Mouse (Mus musculus) brain, embryonic 14.5 days (tissue): ENCODE data around the gene Aox1. TPM values are rescaled to one million over a fixed set of nuclear protein-coding genes. Genes with fewer than 3 reads are reported as not detected.

Experiments
- DNase-seq: peaks from one replicate; pipeline ENCODE4 v3.0.0-alpha.2; 2011; ENCODE audit warnings: low read depth
- CTCF ChIP-seq: fragments of 200-500 bp; IDR thresholded peaks from 2 replicates; pipeline ENCODE4 v1.5.1; 2012; ENCODE audit warnings: inconsistent platforms, mild to moderate bottlenecking, moderate library complexity, borderline replicate concordance; ENCODE audit not compliant: insufficient read depth, insufficient read length; ENCODE audit errors: extremely low read depth
- POLR2A ChIP-seq: fragments of 200-500 bp; IDR thresholded peaks from 2 replicates; pipeline ENCODE4 v1.6.1; 2012; ENCODE audit warnings: mild to moderate bottlenecking, inconsistent platforms, borderline replicate concordance; ENCODE audit not compliant: poor library complexity, insufficient read depth, insufficient read length, severe bottlenecking; ENCODE audit errors: extremely low read depth
- polyA plus RNA-seq: library from polyadenylated mRNA; depleted of rRNA; stranded (reverse); fragments of >200 nt; gene quantifications from 2 replicates; pipeline ENCODE4 v1.2.3, GENCODE M21; 2012

Aox1 gene
- polyA plus RNA-seq, 1 experiment: 0.44 TPM

DNA sequence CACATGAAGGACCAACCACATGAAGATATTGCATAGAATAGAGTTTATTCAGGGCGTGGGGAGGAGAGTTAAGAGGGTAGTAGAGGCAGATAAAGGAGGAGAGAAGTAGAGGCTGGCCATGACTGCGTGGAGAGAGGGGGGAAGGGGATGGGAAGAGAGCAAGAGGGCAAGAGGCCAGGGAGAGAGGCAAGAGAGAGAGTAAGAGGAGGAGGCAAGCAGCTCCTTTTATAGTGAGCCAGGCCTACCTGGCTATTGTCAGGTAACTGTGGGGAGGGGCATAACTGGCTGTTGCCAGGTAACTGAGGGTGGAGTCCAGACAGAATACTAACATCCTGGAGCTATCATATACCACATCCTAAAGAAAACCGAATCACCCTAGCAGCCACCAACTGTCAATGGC lies 15.3 kb downstream of the Aox1 start:
- TF ChIP-seq CTCF (no peak), POLR2A (no peak)
- no peak for DNase-seq

DNA sequence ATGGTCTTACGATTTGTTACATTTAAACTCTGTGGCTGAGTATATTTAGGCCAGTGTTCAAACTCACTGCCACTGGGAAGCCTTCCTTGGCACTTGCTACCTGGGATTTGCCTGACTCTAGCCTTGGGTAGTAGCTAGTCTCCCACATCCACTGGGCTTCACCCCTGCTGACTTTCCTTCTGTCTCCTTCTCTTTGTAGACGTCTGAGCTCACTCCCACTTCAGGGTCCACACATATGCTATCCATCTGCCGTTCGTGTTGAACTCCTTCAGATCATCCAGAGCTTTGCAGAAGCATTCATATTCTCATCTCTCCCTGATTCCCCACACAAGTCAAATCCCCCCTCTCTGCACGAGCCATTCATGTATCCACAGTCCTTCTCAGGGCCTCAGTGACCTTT lies 15.8 kb downstream of the Aox1 start:
- no peak for TF ChIP-seq CTCF
- no peak for TF ChIP-seq POLR2A
- peak; percentile 47 for DNase-seq

DNA sequence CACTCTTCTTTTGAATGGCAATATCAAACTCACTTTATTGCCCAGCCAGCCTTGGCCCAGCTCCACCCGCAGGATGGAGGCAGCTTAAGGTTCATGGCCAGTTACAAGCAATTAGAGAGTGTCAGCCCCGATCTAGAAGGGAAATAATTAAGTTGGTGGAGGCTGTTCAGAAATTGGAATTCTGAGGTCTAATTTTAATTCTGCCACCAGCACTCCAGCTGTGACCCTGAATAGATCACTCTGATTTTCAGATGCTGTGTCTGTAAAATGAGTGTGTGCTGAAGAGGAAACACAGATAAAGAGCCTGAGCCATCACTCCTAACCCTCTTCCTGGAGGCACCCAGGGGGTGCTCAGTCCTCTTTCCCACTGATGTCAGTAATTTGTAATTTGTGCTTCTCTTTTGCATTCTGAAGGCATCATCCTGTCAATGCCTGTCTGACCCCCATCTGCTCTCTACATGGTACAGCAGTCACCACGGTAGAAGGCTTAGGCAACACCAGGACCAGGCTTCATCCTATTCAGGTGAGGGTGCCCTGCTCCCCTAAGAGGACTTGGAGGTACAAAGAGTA lies 17.1 kb downstream of the Aox1 start:
- peak; percentile 83 for DNase-seq
- TF ChIP-seq CTCF: no peak
- TF ChIP-seq POLR2A: no peak

DNA sequence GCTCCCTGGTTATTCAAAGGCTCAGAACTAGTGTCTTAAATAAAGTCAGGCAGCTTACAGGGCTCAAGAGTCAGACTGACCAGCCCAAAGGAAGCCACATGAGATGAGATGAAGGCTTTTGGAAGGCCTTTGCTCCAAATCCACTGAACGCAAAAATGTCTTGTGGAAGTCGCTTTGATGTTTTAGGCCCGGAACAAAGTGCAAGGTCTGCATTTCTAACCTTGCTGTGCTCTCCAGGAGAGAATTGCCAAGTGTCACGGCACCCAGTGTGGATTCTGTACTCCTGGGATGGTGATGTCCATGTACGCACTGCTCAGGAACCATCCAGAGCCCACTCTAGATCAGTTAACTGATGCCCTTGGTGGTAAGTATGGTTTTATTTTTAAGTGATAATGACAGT lies 19.4 kb downstream of the Aox1 start:
- no peak for DNase-seq
- TF ChIP-seq POLR2A (no peak), CTCF (no peak)

DNA sequence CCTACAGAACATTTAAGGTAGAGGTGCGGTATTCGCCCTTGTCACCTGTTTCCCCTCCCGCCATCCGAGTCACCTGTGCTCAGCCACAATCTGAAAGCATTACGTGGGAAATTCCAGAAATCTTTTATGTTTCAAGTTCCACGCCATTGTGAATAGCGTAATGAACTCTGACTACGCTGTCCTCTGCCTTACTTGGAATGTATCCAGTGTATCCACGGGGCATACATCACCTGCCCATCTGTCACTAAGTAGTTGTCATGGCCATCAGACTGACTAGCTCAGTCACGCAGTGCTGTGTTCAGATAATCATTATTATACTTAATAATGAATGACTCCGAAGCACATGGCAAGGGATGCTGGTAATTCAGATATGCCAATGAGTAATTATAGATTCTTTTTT lies 25.9 kb downstream of the Aox1 start:
- TF ChIP-seq POLR2A (no peak), CTCF (no peak)
- peak; percentile 18 for DNase-seq

DNA sequence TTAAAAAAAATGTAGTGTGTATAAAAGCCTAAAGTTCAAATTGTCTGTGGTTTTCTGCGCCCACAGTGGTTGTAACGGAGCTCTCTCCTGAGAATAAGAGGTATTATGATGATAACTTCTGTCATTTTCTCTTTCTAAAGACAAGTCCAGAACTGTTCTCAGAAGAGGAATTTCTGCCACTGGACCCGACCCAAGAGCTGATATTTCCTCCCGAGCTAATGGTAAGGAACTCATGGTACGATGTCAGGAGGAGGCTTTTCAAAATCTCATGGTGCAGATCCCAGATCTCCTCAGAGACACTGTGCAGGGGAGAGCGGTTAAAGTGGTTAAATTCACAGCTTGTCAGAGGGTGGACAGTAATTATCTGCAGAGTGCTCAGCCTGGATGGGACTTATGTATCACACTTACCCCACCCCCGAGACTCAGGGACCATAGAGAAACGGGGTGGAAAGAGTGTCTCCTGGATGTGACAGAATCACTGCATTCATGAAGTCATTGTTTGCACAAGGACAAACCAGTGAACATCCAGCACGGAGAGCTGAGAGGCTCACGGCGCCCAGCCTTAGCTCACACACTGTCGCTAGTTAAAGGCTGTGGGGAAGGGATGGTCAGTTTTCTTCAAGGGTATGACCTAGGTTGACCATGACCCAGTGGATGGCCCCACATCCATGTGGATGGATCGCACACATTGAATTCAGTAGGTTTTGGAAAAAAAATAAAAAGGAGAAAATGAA lies 26.5 kb downstream of the Aox1 start:
- peak; percentile 8 for DNase-seq
- TF ChIP-seq CTCF (no peak), POLR2A (no peak)

DNA sequence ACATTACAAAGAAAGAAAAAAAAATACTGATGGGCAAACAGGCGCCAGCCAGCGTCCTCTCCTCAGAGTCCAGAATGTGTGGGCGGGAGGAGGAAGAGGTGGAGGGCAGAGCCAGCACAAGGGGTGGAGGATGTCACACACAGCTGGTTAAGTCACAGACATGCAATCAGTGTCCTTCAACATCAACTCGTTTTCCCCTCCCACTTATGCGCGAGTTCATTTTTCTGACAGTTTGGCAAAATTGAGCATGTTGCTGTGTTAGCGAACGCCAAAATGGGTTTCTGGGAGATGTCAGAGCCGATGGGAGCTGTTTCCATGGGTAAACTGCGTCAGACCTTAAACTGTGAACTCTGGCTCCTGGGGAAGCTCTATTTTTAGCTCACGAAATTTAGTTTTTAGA lies 27.2 kb downstream of the Aox1 start:
- TF ChIP-seq POLR2A (no peak), CTCF (no peak)
- DNase-seq: peak; percentile 47

DNA sequence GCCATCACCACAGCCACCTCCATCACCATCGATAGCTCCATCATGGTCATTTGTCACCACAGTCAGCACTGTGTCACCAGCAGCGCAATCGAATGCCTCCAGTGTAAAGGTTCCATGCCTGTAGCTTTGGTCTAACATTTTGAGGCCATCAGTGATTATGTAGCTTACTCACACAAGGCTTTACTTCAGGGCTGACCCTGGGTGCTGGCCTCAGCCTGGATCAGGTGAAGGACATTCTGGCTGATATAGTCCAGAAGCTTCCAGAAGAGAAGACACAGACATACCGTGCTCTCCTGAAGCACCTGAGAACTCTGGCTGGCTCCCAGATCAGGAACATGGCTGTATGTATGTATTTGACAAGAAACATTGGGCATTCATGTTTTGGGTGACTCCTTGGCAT lies 29.1 kb downstream of the Aox1 start:
- DNase-seq: no peak
- TF ChIP-seq POLR2A (no peak), CTCF (no peak)

DNA sequence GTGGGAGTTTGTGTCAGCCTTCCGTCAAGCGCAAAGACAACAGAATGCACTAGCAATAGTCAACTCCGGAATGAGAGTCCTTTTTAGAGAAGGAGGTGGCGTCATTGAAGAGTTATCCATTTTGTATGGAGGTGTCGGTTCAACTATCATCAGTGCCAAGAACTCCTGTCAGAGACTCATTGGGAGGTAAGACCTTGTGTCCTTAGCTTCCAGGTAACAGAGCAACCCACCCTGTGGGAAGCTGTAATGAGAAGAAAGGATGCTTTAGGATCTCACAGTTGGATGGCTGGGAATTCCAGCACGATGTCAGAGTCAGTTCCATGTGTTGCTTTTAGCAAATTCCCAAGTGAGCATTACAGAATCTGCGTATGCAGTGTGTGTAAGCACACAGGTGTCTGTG lies 32.4 kb downstream of the Aox1 start:
- no peak for TF ChIP-seq POLR2A
- TF ChIP-seq CTCF: no peak
- no peak for DNase-seq

DNA sequence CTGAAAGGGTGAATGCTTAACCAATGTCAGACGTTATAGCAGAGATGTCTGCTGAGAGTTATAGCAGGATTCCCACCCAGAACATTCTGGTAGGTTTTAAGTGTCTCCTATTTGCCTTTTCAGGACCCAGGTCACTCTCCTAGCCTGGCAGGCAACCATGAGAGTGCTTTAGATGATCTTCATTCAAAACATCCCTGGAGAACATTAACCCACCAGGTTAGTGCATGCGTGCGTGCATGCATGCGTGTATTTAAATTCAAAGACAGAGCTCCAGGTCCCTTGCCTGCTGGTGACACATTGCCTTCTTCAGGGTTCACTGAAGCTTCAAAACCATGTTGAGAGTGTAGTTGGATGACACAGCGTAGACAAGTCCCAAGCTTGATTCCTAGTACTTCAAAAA lies 35.4 kb downstream of the Aox1 start:
- no peak for DNase-seq
- TF ChIP-seq CTCF (no peak), POLR2A (no peak)

DNA sequence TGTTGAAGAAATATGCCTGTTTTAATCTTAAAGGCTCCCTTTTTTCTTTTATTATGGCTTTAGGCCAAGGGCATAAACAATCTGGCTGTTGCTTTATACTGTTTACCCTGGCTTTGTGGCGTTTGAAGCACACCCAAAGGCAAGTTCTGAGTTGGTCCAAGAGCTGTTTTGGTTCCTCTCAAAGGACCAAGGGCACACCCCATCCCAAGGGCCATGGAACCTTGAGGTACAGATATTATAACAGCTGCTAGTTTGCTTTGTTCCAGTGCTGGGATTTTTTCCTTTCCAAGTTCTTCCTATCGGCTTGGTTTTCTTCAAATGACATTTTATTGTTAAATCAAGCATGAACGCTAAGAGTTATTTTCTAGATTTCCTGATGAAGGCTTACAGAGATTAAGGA lies 35.9 kb downstream of the Aox1 start:
- TF ChIP-seq POLR2A (no peak), CTCF (no peak)
- no peak for DNase-seq

DNA sequence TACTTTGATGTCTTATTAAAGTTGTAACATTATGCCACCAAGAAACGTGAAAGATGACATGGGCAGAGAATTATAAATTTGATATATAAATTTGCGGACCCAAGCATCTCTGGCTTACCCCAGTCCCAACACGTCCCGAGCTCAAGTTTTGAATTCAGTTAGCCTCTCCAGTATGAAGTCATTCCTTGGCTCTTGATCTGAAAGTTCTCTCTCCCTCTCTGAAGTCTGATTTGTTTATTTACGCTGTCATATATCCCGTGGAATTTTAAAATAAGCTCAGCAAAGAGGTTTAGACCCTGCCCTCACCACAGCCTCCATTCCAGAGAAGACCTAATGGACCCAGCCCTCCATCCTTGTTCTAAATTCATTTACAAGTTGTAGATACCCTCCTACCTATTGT lies 39.5 kb downstream of the Aox1 start:
- no peak for TF ChIP-seq POLR2A
- TF ChIP-seq CTCF: no peak
- no peak for DNase-seq
